Mouse (Mus musculus): Measurements from ENCODE around the gene 4930402H24Rik.

DNA sequence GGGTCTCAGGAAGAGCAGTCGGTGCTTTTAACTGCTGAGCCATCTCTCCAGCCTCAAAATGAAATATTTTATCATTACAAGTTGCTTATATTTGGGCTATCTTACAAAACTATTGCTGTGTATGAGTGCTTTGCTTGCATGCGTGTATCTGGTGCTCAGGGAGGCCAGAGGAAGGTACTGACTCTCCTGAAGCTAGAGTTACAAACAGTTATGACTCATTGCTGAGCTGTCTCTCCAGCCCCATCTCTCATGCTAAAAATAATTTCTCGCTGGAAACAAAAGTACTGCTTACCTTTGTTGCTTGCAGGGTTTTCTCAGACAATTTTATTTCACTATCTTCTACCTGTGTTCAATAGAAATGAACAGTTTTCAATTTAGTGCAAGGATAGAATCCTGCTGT lies 140.8 kb downstream of the 4930402H24Rik start:
- TF ChIP-seq CTCF (IDR thresholded peaks at IDR 0.05) (no peak), EP300 (IDR thresholded peaks at IDR 0.05) (no peak)

Measured in lung, postnatal 0 days (tissue).